Mouse (Mus musculus) cerebellum, adult (tissue): ENCODE results near the gene H3f3a.
A peak's percentile ranks its signal among the peaks of the same experiment; 100 is the strongest.

Experiments used
- ATAC-seq: cut with Nextera tagmentation; 2 replicates; pipeline ENCODE4 v1.9.2; 2017; ENCODE audit warnings: mild to moderate bottlenecking, moderate library complexity, mixed read lengths; ENCODE audit not compliant: insufficient number of reproducible peaks, low FRiP score, low TSS enrichment

The H3f3a gene

GRCm38 (mm10) chr1:180791821-180792480, 21.8 kb downstream of the H3f3a start:
- ATAC-seq, result no peak

DNA sequence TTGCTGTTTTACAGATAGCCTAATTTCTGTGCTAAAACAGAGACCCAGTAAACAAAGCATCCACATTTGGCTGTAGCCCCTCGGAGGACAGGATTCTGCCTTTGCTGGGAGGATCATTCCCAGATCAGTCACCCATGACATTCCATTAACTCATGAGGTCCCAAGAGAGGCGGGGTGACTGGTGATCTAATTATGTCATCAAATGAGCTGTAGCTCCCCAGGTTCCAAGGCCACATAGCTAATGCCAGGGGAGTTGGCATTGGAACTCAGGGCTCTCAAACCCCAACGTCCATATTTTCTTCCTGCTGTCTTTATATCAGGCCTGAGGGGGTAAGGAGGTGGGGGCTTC, 30.2 kb downstream of the H3f3a start:
- no peak for ATAC-seq

DNA sequence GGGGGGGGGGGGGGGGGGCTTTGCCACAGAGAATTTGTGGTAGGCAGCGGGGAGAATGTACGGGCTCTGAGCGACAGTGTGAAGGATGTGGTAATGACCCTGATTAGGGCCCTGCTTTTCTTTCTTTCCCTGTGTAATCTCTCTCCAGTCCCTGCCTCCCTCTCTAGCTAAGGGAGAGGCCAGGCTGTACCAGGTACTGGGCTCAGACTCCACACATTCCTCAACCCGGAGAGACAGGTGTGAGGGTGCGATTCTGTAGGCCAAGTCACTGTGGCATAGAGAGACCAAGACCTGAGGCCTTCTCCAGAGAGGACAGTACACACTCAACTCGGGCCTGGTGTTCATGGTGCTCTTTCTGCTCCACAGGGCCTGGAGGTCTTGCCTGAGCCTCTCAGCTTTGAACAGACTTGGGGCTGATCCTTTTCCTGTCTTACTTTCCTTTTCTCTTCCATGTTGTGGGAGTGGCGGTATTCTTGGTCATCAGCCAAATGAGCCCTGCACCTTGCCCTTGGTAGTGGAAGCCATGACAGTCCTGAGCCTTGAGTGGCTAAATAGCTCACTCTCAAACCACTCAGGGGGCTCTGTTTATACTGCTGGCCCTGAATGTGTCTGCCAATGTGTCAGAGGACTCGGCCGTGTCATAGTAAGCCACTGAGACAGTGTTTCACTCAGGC, 30.7 kb downstream of the H3f3a start:
- no peak for ATAC-seq

DNA sequence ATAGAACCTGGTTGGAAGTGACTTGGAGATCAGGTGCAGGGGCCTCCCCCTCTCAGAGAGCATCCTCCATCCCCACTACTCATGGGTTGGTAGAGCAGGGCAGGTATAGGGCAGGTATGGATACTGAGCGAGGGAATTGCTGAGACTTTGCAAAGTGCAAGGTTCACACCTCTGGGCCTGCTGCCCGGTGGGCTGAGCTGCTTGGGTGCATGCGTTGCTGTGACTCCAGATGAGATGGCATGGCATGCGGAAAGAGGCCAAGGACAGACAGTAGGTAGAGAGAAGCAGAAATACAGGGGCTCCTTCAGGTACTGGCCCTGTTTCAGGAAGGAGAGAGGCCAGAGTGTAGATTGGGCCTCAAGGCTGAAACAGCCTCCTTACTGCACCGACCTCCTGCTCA, 32.5 kb downstream of the H3f3a start:
- ATAC-seq, result no peak

- no peak for ATAC-seq
Measured at GRCm38 (mm10) chr1:180780291-180780690, 33.5 kb downstream of the H3f3a start.

DNA sequence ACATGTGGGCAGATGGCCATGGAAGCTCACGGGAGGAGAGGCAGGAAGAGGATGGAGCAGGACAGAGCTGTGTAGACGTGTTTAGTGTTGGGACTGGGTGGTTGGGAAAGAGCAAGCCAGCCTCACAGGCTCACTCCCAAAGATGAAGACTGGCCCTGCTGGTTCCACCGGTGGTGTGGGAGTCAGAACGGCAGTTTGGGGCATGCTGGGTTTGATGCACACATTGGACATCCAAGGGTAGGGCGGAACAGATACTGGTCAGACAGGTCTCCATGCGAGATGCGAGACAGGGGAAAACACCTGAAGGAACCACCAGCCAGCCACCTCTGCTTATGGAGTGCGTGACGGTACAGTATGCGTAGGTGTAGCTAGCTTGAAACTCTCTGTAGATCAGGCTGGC, 34.8 kb downstream of the H3f3a start:
- ATAC-seq, result no peak

- ATAC-seq, result peak; percentile 45
Measured at GRCm38 (mm10) chr1:180778403-180778754, 35.4 kb downstream of the H3f3a start.

DNA sequence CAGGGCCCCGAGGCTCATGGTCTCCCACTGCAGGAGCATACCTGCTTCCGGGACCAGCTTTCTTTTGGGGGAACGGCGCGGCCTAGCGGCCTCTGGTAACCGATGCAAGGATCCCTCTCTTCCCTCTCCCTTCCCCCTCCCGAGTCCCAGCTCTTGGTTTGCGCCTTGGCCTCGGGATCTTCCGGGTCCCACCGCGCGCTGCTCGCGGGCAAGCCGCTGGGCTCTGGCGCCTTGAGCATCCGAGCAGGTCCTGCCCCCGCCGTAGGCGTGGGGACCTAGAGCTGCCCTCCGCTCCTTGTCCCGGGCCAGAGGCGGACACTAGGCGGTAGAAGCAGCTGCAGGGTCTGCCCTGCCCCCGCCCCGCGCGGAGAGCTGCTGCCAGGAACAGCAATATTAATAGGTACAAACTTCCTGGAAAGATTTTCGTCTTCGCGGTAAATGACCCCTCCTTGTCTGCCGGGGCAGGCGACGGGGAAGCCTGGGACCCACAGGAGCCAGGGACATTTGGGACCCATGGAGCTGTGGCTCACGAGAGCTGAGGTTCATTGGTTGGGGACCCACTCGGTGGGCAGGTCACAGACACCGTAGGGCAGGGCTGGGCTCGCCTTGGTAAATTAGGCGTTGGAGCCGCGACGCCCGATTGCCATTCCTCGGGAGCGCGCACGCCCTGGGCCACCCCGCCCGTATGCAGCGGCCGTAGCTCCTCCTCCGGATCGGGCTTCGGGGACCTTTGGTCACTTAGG, 35.9 kb downstream of the H3f3a start:
- ATAC-seq, result peak; percentile 84

DNA sequence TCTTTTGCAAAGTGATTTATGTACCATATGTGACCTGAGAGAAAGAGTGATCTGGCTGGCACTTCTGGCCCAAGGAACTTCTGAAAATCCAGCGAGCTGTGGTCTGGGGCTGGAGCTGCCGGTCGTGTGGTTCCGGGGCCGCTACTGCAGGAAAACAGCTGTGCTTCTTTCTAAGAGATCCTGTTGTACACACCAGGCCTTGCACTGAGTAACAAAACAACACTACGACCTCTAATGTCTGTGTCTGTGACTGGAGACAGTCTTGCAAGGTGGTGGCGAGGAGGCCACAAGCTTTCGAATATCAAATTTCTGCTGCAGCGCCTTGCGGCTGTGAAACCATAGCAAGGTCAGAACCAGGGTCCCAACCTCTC, 36.5 kb downstream of the H3f3a start:
- peak; percentile 2; the same call in 1 of the 2 replicates for ATAC-seq

DNA sequence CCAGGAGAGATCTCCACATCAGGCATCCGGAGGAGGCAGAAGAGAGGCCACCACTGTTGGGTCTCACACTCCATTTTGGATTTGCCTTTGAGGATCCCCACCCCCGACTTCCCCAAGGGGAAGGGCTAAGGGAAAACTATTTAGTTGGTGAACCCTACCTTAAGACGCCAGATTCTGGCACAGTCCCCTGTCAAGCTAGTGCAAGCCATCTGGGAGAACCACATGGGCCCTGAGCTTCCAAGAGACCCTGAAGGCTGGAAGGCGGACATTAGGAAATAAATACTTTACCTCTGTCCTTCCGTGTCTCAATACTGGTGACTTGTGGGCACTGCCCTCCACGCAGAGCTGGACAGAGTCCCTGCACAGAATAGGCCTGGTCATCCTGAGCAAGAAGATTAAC, 37.2 kb downstream of the H3f3a start:
- no peak for ATAC-seq

DNA sequence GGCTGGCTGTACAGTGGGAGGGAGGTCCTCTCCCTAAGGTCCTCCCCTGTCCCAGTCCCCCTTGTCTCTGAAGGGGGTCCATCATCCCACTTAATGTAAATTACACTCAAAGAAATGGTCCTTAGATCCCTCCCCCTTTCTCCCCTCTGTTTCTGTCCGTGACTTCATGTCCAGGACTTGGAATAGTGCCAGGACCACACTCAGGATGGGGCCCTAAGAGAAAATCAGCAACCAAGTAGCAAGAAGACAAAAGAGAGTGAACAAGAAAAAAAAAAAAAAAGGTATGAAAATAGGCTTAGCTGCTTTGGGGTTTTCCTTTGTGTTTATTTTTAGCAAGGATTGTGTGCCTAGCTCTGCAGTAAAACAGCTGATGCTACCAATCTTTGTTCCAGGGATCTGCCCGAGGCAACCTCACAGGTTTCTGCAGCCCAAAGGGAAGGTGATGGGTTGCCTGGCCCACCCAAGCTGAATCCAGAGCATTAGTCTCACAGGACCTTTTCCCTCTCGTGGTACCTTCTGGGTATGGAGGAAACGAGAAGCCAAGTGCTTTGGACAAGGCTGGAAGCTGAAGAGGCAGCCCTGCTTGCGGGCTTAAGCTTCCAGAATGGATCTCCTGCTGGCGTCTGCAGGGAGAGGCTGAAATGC, 37.8 kb downstream of the H3f3a start:
- no peak for ATAC-seq

DNA sequence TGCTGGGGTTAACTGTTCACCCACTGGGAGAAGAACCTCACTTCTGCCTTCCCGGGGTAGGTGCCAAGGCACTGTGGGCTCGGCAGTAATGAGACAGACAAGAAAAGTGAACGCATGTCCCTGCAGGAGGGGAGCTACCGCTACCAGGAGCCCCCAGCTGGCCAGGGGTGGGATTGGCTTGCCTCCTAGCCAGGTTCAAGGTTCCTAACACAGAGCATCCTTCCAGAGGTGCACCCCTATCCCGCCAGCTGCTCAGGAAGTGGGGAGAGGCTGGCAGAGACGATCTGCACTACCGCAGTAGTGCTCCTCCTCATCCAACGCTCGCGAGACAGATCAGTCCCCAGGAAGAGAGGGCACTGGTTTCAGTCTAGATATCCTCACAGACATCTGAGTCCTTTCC, 38.4 kb downstream of the H3f3a start:
- ATAC-seq, result no peak

- ATAC-seq, result no peak
Measured at GRCm38 (mm10) chr1:180774664-180775063, 39.1 kb downstream of the H3f3a start.

- no peak for ATAC-seq
Measured at GRCm38 (mm10) chr1:180772291-180772690, 41.5 kb downstream of the H3f3a start.

GRCm38 (mm10) chr1:180771722-180772121, 42.0 kb downstream of the H3f3a start:
- ATAC-seq, result no peak

GRCm38 (mm10) chr1:180771306-180771705, 42.4 kb downstream of the H3f3a start:
- no peak for ATAC-seq

DNA sequence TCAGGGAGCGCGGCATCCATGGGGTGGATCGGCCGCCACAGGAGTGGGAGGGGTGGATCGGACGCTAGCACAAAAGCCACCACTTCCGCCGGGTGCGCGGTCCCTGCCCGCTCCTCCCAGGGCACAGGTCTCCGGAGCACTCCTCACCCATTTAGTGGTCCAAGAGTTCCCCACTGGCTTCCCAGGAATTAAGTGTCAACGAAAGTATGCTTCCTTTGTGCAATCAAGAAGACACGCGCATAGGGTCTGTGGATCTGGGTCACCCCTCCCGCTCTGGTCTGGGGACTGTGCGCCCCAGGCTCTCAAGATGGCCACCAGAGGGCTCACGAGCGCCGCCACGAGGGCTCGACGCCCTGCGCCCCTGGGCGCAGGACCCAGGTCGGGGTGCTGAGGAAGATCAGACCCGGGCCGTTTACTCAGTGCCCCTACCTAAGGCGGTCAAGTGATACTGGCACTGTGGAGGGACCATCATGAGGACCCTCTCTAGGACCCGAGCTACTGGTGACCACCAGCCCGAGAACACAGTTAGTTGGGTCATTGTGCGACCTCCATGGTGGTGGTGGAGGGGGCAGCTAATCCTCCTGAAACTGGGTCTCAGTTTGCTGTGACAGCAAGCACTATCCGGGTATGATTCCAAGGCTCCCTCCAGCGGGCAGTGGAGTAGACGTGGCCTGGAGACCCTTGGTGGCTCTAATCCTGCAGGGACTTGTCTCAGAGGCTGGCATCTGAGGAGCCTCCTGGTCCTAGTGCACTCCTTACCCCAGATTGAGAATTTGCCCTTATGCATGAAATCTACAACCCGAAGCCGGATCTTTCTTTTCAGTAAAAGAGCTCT, 45.2 kb downstream of the H3f3a start:
- peak; percentile 84 for ATAC-seq

DNA sequence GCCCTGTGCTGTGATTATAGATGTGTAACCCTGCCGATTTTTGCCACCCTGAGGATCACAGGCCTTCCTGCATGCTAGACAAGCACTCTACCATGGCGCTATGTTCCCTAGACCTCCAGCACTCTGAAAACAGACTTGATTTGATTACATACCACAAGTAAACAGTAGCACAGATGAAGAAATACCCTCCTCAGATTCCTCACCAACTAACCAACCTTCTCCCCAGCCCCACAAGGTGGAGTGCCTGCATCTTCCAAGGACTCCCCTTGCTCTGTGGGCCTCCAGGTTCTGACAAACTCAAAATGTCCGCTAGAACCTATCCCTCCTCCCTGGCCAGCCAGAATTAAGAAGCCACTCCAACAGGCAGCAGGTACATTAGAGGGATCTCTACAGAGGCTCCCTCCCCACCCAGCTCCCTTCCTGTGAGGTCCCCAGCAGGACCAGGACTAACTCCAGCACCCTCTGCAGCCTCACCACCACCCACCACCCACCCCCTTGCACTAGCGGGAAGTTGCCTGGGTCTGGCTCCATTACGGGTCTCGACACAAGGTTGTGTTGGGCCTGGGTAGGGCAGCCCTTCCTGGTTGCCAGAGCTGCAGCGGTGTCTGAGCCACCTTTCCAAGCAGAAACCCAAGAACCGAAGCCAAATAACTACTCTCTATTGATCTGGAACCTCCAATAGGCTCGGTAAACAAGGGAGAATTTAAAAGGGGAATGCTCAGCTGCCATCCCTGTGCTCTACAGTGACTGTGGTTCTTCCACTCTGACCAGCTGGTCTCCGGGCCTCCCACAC, 46.0 kb downstream of the H3f3a start:
- ATAC-seq, result peak; percentile 41; the same call in 1 of the 2 replicates

GRCm38 (mm10) chr1:180766557-180766956, 47.2 kb downstream of the H3f3a start:
- no peak for ATAC-seq

DNA sequence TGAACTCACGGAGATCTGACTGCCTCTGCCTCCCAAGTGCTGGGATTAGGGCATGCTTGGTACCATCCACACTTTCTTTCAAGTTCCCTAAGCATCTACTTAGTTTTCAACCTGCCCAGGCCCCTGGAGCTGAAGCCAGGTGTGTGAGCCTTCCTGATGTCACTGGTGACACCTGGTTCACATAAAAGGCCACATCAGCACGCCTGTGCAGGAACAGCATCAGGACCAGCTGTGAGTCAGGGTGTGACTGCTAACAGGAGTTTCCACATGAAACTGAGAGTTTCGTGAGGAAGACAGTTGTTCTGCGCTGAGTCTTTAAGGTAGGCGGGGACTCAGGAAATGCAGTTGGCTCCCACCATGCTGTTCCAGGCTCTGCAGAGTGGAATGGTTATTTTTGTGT, 48.4 kb downstream of the H3f3a start:
- ATAC-seq, result no peak
